Mouse (Mus musculus): ENCODE measurements around the gene Rapgef4. TPM values are rescaled to one million over a fixed set of nuclear protein-coding genes. Genes with fewer than 3 reads are reported as not detected.

Rapgef4 gene
- polyA plus RNA-seq, 1 experiment = 0.08 TPM

DNA sequence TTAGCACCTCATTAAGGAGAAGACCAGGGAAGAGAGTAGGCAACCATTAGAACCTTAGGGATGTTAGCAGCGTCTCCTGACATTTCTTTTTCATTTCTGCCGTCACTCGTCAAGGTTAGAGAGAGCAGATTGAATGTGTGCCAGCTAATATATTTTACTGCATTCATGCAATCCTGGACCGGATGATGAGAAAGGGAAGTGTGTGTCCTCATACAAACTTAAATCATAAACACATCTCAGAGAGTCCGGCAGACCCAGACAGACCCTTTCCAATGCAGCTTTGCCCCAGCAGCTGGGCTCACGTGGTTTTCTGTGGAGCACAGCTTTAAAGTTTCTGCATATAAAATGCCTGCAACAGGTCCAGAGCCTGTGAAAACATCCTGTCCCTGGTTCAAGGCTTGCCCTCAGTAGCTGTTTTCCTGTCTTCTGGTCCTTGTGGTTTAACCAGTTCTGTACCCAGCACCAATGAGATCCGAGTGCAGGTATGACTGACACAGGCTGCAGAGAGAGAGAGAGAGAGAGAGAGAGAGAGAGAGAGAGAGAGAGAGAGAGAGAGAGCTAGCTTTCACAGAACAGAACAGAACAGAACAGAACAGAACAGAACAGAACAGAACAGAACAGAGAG is 163.6 kb downstream of the Rapgef4 start:
- Histone ChIP-seq H3K79me2 (ENCODE audit: control insufficient read depth, insufficient read depth) (no peaks in the 10 kb centered on the region), H3ac (ENCODE audit: control insufficient read depth, insufficient read length, low read depth) (no peak overlapping the region), H3K79me3 (ENCODE audit: low read depth) (no peaks in the 10 kb centered on the region), H3K36me3 (ENCODE audit: control insufficient read depth, insufficient read depth) (no peaks in the 10 kb centered on the region), H3K27me3 (ENCODE audit: control insufficient read depth, insufficient read depth, insufficient read length) (no peaks in the 10 kb centered on the region), H3K4me3 (ENCODE audit: insufficient read depth, poor library complexity, severe bottlenecking) (no peak overlapping the region)
- TF ChIP-seq MYOD1 (IDR thresholded peaks at IDR 0.05; ENCODE audit: control insufficient read depth, insufficient read length, low read depth) = no peak
- TF ChIP-seq FOSL1 (IDR thresholded peaks at IDR 0.05; ENCODE audit: insufficient read depth, low read length, poor library complexity, severe bottlenecking) = no peak
- no peak for TF ChIP-seq USF1 (IDR thresholded peaks at IDR 0.05; ENCODE audit: low read depth)
- TF ChIP-seq CTCF (IDR thresholded peaks at IDR 0.05; ENCODE audit: control insufficient read depth, insufficient read depth, insufficient read length) = no peak
- TF ChIP-seq MYOG (IDR thresholded peaks at IDR 0.05; ENCODE audit: control insufficient read depth, extremely low read depth, insufficient read length) = no peak
- TF ChIP-seq CEBPB (IDR thresholded peaks at IDR 0.05; ENCODE audit: low read depth) = no peak
- no peak for TF ChIP-seq MAX (IDR thresholded peaks at IDR 0.05)

GRCm38 (mm10) chr2:72145281-72145875 is 164.3 kb downstream of the Rapgef4 start:
- TF ChIP-seq MAX (IDR thresholded peaks at IDR 0.05) (no peak), MYOG (IDR thresholded peaks at IDR 0.05; ENCODE audit: control insufficient read depth, extremely low read depth, insufficient read length) (no peak), CEBPB (IDR thresholded peaks at IDR 0.05; ENCODE audit: low read depth) (no peak), USF1 (IDR thresholded peaks at IDR 0.05; ENCODE audit: low read depth) (no peak), CTCF (IDR thresholded peaks at IDR 0.05; ENCODE audit: control insufficient read depth, insufficient read depth, insufficient read length) (no peak), FOSL1 (IDR thresholded peaks at IDR 0.05; ENCODE audit: insufficient read depth, low read length, poor library complexity, severe bottlenecking) (no peak)
- Histone ChIP-seq H3K79me2 (ENCODE audit: control insufficient read depth, insufficient read depth) (no peaks in the 10 kb centered on the region), H3K36me3 (ENCODE audit: control insufficient read depth, insufficient read depth) (no peaks in the 10 kb centered on the region), H3K79me3 (ENCODE audit: low read depth) (no peaks in the 10 kb centered on the region), H3ac (ENCODE audit: control insufficient read depth, insufficient read length, low read depth) (no peak overlapping the region), H3K27me3 (ENCODE audit: control insufficient read depth, insufficient read depth, insufficient read length) (no peaks in the 10 kb centered on the region), H3K4me3 (ENCODE audit: insufficient read depth, poor library complexity, severe bottlenecking) (no peak overlapping the region)

DNA sequence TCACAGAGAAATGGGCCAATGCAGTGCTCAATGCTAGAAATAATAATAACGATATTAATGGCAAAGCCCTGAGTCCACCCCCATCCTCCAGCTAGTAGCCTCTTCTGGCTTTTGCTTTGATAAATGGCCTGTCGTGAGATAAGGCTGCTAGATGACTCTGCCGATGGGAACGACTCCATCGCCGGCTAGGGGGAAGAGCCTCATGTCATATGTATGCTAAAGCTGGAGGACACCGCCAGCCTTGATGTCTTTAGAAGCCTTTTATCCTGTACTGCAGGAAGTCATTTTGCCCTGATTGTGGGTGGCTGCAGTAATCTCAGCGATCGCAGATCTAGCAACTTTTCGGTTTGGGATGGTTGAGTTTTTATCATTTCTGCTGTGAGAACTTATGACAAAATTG is 165.0 kb downstream of the Rapgef4 start:
- TF ChIP-seq MAX (IDR thresholded peaks at IDR 0.05) (no peak), MYOD1 (IDR thresholded peaks at IDR 0.05; ENCODE audit: control insufficient read depth, insufficient read length, low read depth) (no peak), CEBPB (IDR thresholded peaks at IDR 0.05; ENCODE audit: low read depth) (no peak), USF1 (IDR thresholded peaks at IDR 0.05; ENCODE audit: low read depth) (no peak), CTCF (IDR thresholded peaks at IDR 0.05; ENCODE audit: control insufficient read depth, insufficient read depth, insufficient read length) (no peak), FOSL1 (IDR thresholded peaks at IDR 0.05; ENCODE audit: insufficient read depth, low read length, poor library complexity, severe bottlenecking) (no peak), MYOG (IDR thresholded peaks at IDR 0.05; ENCODE audit: control insufficient read depth, extremely low read depth, insufficient read length) (no peak)
- Histone ChIP-seq H3K79me2 (ENCODE audit: control insufficient read depth, insufficient read depth) (no peaks in the 10 kb centered on the region), H3K36me3 (ENCODE audit: control insufficient read depth, insufficient read depth) (no peaks in the 10 kb centered on the region), H3K27me3 (ENCODE audit: control insufficient read depth, insufficient read depth, insufficient read length) (no peaks in the 10 kb centered on the region), H3K79me3 (ENCODE audit: low read depth) (no peaks in the 10 kb centered on the region), H3ac (ENCODE audit: control insufficient read depth, insufficient read length, low read depth) (no peak overlapping the region), H3K4me3 (ENCODE audit: insufficient read depth, poor library complexity, severe bottlenecking) (no peak overlapping the region)

- H3K79me2 ChIP-seq (ENCODE audit: control insufficient read depth, insufficient read depth) = no peaks in the 10 kb centered on the region
- H3K79me3 ChIP-seq (ENCODE audit: low read depth) = no peaks in the 10 kb centered on the region
- no peaks in the 10 kb centered on the region for H3K27me3 ChIP-seq (ENCODE audit: control insufficient read depth, insufficient read depth, insufficient read length)
- no peaks in the 10 kb centered on the region for H3K36me3 ChIP-seq (ENCODE audit: control insufficient read depth, insufficient read depth)
- no peak overlapping the region for H3K4me3 ChIP-seq (ENCODE audit: insufficient read depth, poor library complexity, severe bottlenecking)
- no peak overlapping the region for H3ac ChIP-seq (ENCODE audit: control insufficient read depth, insufficient read length, low read depth)
- TF ChIP-seq MYOG (IDR thresholded peaks at IDR 0.05; ENCODE audit: control insufficient read depth, extremely low read depth, insufficient read length) (no peak), MAX (IDR thresholded peaks at IDR 0.05) (no peak), MYOD1 (IDR thresholded peaks at IDR 0.05; ENCODE audit: control insufficient read depth, insufficient read length, low read depth) (no peak), USF1 (IDR thresholded peaks at IDR 0.05; ENCODE audit: low read depth) (no peak), CEBPB (IDR thresholded peaks at IDR 0.05; ENCODE audit: low read depth) (no peak), FOSL1 (IDR thresholded peaks at IDR 0.05; ENCODE audit: insufficient read depth, low read length, poor library complexity, severe bottlenecking) (no peak), CTCF (IDR thresholded peaks at IDR 0.05; ENCODE audit: control insufficient read depth, insufficient read depth, insufficient read length) (no peak)
Measured at GRCm38 (mm10) chr2:72147246-72147645, 166.2 kb downstream of the Rapgef4 start.

GRCm38 (mm10) chr2:72147695-72148094 is 166.7 kb downstream of the Rapgef4 start:
- H3K79me2 ChIP-seq (ENCODE audit: control insufficient read depth, insufficient read depth) = no peaks in the 10 kb centered on the region
- no peak overlapping the region for H3ac ChIP-seq (ENCODE audit: control insufficient read depth, insufficient read length, low read depth)
- TF ChIP-seq MYOG (IDR thresholded peaks at IDR 0.05; ENCODE audit: control insufficient read depth, extremely low read depth, insufficient read length) (no peak), USF1 (IDR thresholded peaks at IDR 0.05; ENCODE audit: low read depth) (no peak)
- H3K4me3 ChIP-seq (ENCODE audit: insufficient read depth, poor library complexity, severe bottlenecking) = no peak overlapping the region
- no peaks in the 10 kb centered on the region for H3K27me3 ChIP-seq (ENCODE audit: control insufficient read depth, insufficient read depth, insufficient read length)
- H3K36me3 ChIP-seq (ENCODE audit: control insufficient read depth, insufficient read depth) = no peaks in the 10 kb centered on the region
- no peaks in the 10 kb centered on the region for H3K79me3 ChIP-seq (ENCODE audit: low read depth)

- Histone ChIP-seq H3K4me3 (ENCODE audit: insufficient read depth, poor library complexity, severe bottlenecking) (no peak overlapping the region), H3K27me3 (ENCODE audit: control insufficient read depth, insufficient read depth, insufficient read length) (no peaks in the 10 kb centered on the region), H3K36me3 (ENCODE audit: control insufficient read depth, insufficient read depth) (no peaks in the 10 kb centered on the region), H3K79me2 (ENCODE audit: control insufficient read depth, insufficient read depth) (no peaks in the 10 kb centered on the region), H3K79me3 (ENCODE audit: low read depth) (no peaks in the 10 kb centered on the region), H3ac (ENCODE audit: control insufficient read depth, insufficient read length, low read depth) (no peak overlapping the region)
- peak; percentile 27 for TF ChIP-seq MAX (IDR thresholded peaks at IDR 0.05)
- TF ChIP-seq MYOG (IDR thresholded peaks at IDR 0.05; ENCODE audit: control insufficient read depth, extremely low read depth, insufficient read length) = no peak
- TF ChIP-seq FOSL1 (IDR thresholded peaks at IDR 0.05; ENCODE audit: insufficient read depth, low read length, poor library complexity, severe bottlenecking) = no peak
- no peak for TF ChIP-seq MYOD1 (IDR thresholded peaks at IDR 0.05; ENCODE audit: control insufficient read depth, insufficient read length, low read depth)
- peak; percentile 33 for TF ChIP-seq CEBPB (IDR thresholded peaks at IDR 0.05; ENCODE audit: low read depth)
Measured at GRCm38 (mm10) chr2:72148647-72149046, 167.6 kb downstream of the Rapgef4 start.
